Mouse (Mus musculus) forebrain, embryonic 11.5 days (tissue): ENCODE results near the gene Dock1. TPM values are rescaled to one million over a fixed set of nuclear protein-coding genes. Genes with fewer than 3 reads are reported as not detected.

Experiments used
- ATAC-seq: fragments of 200-750 bp; cut with Nextera tagmentation; replicated peaks from 2 replicates; pipeline ENCODE4 v1.8.0; 2017; ENCODE audit warnings: moderate TSS enrichment; ENCODE audit not compliant: low FRiP score
- DNase-seq: peaks from one replicate; pipeline ENCODE4 v3.0.0-alpha.2; 2017; ENCODE audit warnings: low spot score
- H3K27ac ChIP-seq: fragments of 300-500 bp; sonication (generic); 2 replicates; pipeline ENCODE4 v1.5.1; 2014; ENCODE audit warnings: low read depth, low read length
- H3K27me3 ChIP-seq: fragments of 300-500 bp; sonication (generic); 2 replicates; pipeline ENCODE4 v1.6.1; 2014; ENCODE audit warnings: mild to moderate bottlenecking, low read length, mixed read lengths; ENCODE audit not compliant: control insufficient read depth, insufficient read depth
- H3K36me3 ChIP-seq: fragments of 300-500 bp; sonication (generic); 2 replicates; pipeline ENCODE4 v1.6.1; 2014; ENCODE audit warnings: mild to moderate bottlenecking, low read length, moderate library complexity, mixed read lengths; ENCODE audit not compliant: control insufficient read depth, insufficient read depth
- H3K4me1 ChIP-seq: fragments of 300-500 bp; sonication (generic); replicated peaks from 2 replicates; pipeline ENCODE4 v1.6.1; 2014; ENCODE audit warnings: low read length, mixed read lengths; ENCODE audit not compliant: control insufficient read depth, insufficient read depth
- H3K4me2 ChIP-seq: fragments of 300-500 bp; sonication (generic); 2 replicates; pipeline ENCODE4 v1.6.1; 2014; ENCODE audit warnings: low read depth, mild to moderate bottlenecking, low read length, moderate library complexity, mixed read lengths; ENCODE audit not compliant: severe bottlenecking
- H3K4me3 ChIP-seq: fragments of 300-500 bp; sonication (generic); 2 replicates; pipeline ENCODE4 v1.5.1; 2014; ENCODE audit warnings: low read depth, low read length
- H3K9ac ChIP-seq: fragments of 300-500 bp; sonication (generic); 2 replicates; pipeline ENCODE4 v1.6.1; 2014; ENCODE audit warnings: low read length
- H3K9me3 ChIP-seq: fragments of 300-500 bp; sonication (generic); 2 replicates; pipeline ENCODE4 v1.6.1; 2016; ENCODE audit warnings: low read length, mixed read lengths; ENCODE audit not compliant: control insufficient read depth
- WGBS: fragments of 180-500 bp; shearing (Covaris S2); extraction: QIAGEN DNeasy Blood & Tissue Kit; methylation state at CpG from one replicate; pipeline ENCODE4 v1.1.7; 2014; 5-methylcytosine and 5-hydroxymethylcytosine counted together
- polyA plus RNA-seq: library from polyadenylated mRNA; unstranded; fragments of >200 nt; fragmentation: Nextera tagmentation; extraction: Ambion mirVana; gene quantifications from 2 replicates; pipeline ENCODE4 v1.2.1, GENCODE M21; 2014

The Dock1 gene
- polyA plus RNA-seq, 1 experiment from 2014 or later = 26.5 TPM

GRCm38 (mm10) chr7:134774468-134775162, 104.2 kb downstream of the Dock1 start:
- H3K36me3 ChIP-seq = no peaks in the 10 kb centered on the region; the same call in 1 of the 2 replicates
- H3K27me3 ChIP-seq = no peaks in the 10 kb centered on the region
- no peaks in the 10 kb centered on the region for H3K4me1 ChIP-seq
- DNase-seq (no peak), ATAC-seq (peak; percentile 62)
- WGBS = 74% methylated on average over 6 of the region's 6 CpGs
- no peak overlapping the region for H3K27ac ChIP-seq
- no peak overlapping the region for H3K4me2 ChIP-seq
- no peak overlapping the region for H3K9ac ChIP-seq
- no peaks in the 10 kb centered on the region for H3K9me3 ChIP-seq
- no peak overlapping the region for H3K4me3 ChIP-seq

- ATAC-seq (no peak), DNase-seq (no peak)
- H3K4me3 ChIP-seq = no peak overlapping the region
- H3K9ac ChIP-seq = no peak overlapping the region
- no peaks in the 10 kb centered on the region; the same call in 1 of the 2 replicates for H3K36me3 ChIP-seq
- no peaks in the 10 kb centered on the region for H3K27me3 ChIP-seq
- H3K9me3 ChIP-seq = no peaks in the 10 kb centered on the region
- no peaks in the 10 kb centered on the region for H3K4me1 ChIP-seq
- no peak overlapping the region for H3K4me2 ChIP-seq
- no peak overlapping the region for H3K27ac ChIP-seq
- WGBS = 88% methylated on average over 10 of the region's 10 CpGs
These were observed 105.2 kb downstream of the Dock1 start for GRCm38 (mm10) chr7:134775671-134776070.

- Histone ChIP-seq H3K4me1 (no peaks in the 10 kb centered on the region), H3K4me2 (no peak overlapping the region), H3K9ac (no peak overlapping the region), H3K27ac (no peak overlapping the region), H3K9me3 (no peaks in the 10 kb centered on the region), H3K36me3 (no peaks in the 10 kb centered on the region; the same call in 1 of the 2 replicates), H3K4me3 (no peak overlapping the region), H3K27me3 (no peaks in the 10 kb centered on the region)
- WGBS = 92% methylated on average over 6 of the region's 6 CpGs
- no peak for DNase-seq
- no peak for ATAC-seq
These were observed 105.9 kb downstream of the Dock1 start for GRCm38 (mm10) chr7:134776306-134776705.

- H3K27ac ChIP-seq = no peak overlapping the region
- ATAC-seq (no peak), DNase-seq (no peak)
- no peak overlapping the region for H3K4me2 ChIP-seq
- H3K27me3 ChIP-seq = no peaks in the 10 kb centered on the region
- no peaks in the 10 kb centered on the region for H3K9me3 ChIP-seq
- no peak overlapping the region for H3K9ac ChIP-seq
- WGBS = 100% methylated on average over 3 of the region's 3 CpGs
- no peaks in the 10 kb centered on the region; the same call in 1 of the 2 replicates for H3K36me3 ChIP-seq
- no peak overlapping the region for H3K4me3 ChIP-seq
- no peaks in the 10 kb centered on the region for H3K4me1 ChIP-seq
These were observed 109.3 kb downstream of the Dock1 start for GRCm38 (mm10) chr7:134779761-134780160.

GRCm38 (mm10) chr7:134787110-134787509, 116.7 kb downstream of the Dock1 start:
- H3K36me3 ChIP-seq = no peaks in the 10 kb centered on the region

GRCm38 (mm10) chr7:134794889-134795288, 124.4 kb downstream of the Dock1 start:
- DNase-seq = no peak
- H3K4me1 ChIP-seq = no peaks in the 10 kb centered on the region
- no peaks in the 10 kb centered on the region for H3K27me3 ChIP-seq
- no peak overlapping the region for H3K9ac ChIP-seq
- WGBS = 94% methylated on average over 3 of the region's 3 CpGs
- no peak overlapping the region for H3K4me3 ChIP-seq
- no peak for ATAC-seq
- H3K9me3 ChIP-seq = no peaks in the 10 kb centered on the region
- no peaks in the 10 kb centered on the region for H3K36me3 ChIP-seq
- H3K4me2 ChIP-seq = no peak overlapping the region
- H3K27ac ChIP-seq = no peak overlapping the region

More at GRCm38 (mm10) chr7:134787110-134787509, 116.7 kb downstream of the Dock1 start:
- Histone ChIP-seq H3K27me3 (no peaks in the 10 kb centered on the region), H3K4me2 (no peak overlapping the region), H3K4me1 (no peaks in the 10 kb centered on the region), H3K27ac (no peak overlapping the region), H3K4me3 (no peak overlapping the region), H3K9me3 (no peaks in the 10 kb centered on the region), H3K9ac (no peak overlapping the region)
- 90% methylated on average over 4 of the region's 4 CpGs for WGBS
- ATAC-seq = no peak
- DNase-seq = no peak

GRCm38 (mm10) chr7:134800079-134800478, 129.6 kb downstream of the Dock1 start:
- no peaks in the 10 kb centered on the region for H3K4me1 ChIP-seq
- H3K9me3 ChIP-seq = no peaks in the 10 kb centered on the region
- no peaks in the 10 kb centered on the region for H3K27me3 ChIP-seq
- H3K4me2 ChIP-seq = no peak overlapping the region
- ATAC-seq (no peak), DNase-seq (no peak)
- H3K9ac ChIP-seq = no peak overlapping the region
- no peaks in the 10 kb centered on the region for H3K36me3 ChIP-seq
- no peak overlapping the region for H3K27ac ChIP-seq
- WGBS = 92% methylated on average over 4 of the region's 4 CpGs
- no peak overlapping the region for H3K4me3 ChIP-seq

GRCm38 (mm10) chr7:134804422-134804821, 134.0 kb downstream of the Dock1 start:
- Histone ChIP-seq H3K9ac (no peak overlapping the region), H3K27me3 (no peaks in the 10 kb centered on the region), H3K9me3 (no peaks in the 10 kb centered on the region), H3K4me1 (no peaks in the 10 kb centered on the region), H3K36me3 (no peaks in the 10 kb centered on the region), H3K4me2 (no peak overlapping the region), H3K27ac (no peak overlapping the region), H3K4me3 (no peak overlapping the region)
- WGBS = 94% methylated on average over 4 of the region's 4 CpGs
- ATAC-seq (no peak), DNase-seq (no peak)

GRCm38 (mm10) chr7:134806799-134807198, 136.3 kb downstream of the Dock1 start:
- Histone ChIP-seq H3K9me3 (no peaks in the 10 kb centered on the region), H3K4me3 (no peak overlapping the region), H3K27ac (no peak overlapping the region), H3K9ac (no peak overlapping the region), H3K4me2 (no peak overlapping the region), H3K4me1 (no peaks in the 10 kb centered on the region), H3K27me3 (no peaks in the 10 kb centered on the region), H3K36me3 (no peaks in the 10 kb centered on the region)
- ATAC-seq = no peak
- 90% methylated on average over 6 of the region's 6 CpGs for WGBS
- no peak for DNase-seq
